Mouse (Mus musculus): ENCODE data around the gene Bivm. TPM values are rescaled to one million over a fixed set of nuclear protein-coding genes. Genes with fewer than 3 reads are reported as not detected.

The Bivm gene
- polyA plus RNA-seq (2015; fragmentation: Nextera tagmentation; extraction: Ambion mirVana): 16.3 and 18.2 TPM in 2 replicates

DNA sequence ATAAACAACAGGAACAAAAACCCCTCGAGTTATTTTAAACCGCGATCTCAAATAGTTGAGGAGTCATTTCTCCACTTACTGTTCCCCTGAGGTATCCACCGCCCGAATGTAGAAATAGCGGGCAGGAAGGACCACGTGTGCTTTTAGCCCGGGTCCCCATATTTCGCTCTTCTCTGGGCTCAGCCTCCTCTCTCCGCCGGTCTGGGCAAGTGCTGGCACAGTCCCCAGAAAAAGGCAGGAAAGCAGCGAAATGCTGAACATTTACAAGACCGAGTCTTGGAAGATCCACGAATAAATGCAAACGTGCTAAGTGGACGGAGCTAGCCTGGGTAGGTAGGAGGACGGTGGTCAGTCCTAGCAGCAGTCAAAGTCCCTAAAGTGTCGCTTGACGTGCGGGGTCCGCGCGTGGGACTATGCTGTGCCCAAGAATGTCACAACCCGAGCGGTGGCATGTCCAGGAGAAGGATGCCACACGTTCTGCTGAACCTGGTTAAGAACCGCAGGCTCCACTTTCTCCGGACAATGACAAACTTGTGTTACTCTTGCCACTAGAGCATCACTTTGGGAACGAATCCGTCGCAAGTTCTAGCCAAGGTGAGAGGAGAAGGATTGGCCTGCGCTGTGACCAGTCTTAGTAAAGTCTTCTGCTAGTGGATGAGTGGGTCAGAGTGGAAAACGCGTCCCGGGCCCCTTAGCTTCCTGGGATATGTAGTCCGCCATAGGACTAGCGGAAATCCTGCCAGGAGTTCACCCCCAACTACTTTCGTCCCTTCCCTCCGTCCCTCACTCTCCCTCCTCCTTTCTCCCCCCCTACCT lies at the start of gene Bivm, which contains the start of gene Kdelc1:
TSS of gene Bivm (plus strand) at position 719 of the 816 bp plus-strand sequence.
TSS of gene Kdelc1 (minus strand) at position 570 of the 816 bp plus-strand sequence.
- Histone ChIP-seq H3K36me3 (ENCODE audit: control insufficient read depth, insufficient read depth, low read length) (peaks cover 13% of the 10 kb centered on the region), H3K4me2 (ENCODE audit: low read depth, low read length) (peak within 1 kb of the TSS; percentile 70), H3K27ac (ENCODE audit: low read length) (peak within 1 kb of the TSS; percentile 99), H3K4me1 (replicated peaks; ENCODE audit: control insufficient read depth, insufficient read depth, low read length) (peaks cover 8% of the 10 kb centered on the region; the same call in 1 of the 2 replicates), H3K9me3 (ENCODE audit: control insufficient read depth, low read length) (no peaks in the 10 kb centered on the region), H3K27me3 (ENCODE audit: control insufficient read depth, insufficient read depth, low read depth, low read length) (no peaks in the 10 kb centered on the region), H3K9ac (ENCODE audit: low read length) (peak within 1 kb of the TSS; percentile 86), H3K4me3 (ENCODE audit: low read length) (peak within 1 kb of the TSS; percentile 86)
- WGBS: under 1% methylated on average over 39 of the region's 39 CpGs
- ATAC-seq (ENCODE audit: low read depth): peak; percentile 97

DNA sequence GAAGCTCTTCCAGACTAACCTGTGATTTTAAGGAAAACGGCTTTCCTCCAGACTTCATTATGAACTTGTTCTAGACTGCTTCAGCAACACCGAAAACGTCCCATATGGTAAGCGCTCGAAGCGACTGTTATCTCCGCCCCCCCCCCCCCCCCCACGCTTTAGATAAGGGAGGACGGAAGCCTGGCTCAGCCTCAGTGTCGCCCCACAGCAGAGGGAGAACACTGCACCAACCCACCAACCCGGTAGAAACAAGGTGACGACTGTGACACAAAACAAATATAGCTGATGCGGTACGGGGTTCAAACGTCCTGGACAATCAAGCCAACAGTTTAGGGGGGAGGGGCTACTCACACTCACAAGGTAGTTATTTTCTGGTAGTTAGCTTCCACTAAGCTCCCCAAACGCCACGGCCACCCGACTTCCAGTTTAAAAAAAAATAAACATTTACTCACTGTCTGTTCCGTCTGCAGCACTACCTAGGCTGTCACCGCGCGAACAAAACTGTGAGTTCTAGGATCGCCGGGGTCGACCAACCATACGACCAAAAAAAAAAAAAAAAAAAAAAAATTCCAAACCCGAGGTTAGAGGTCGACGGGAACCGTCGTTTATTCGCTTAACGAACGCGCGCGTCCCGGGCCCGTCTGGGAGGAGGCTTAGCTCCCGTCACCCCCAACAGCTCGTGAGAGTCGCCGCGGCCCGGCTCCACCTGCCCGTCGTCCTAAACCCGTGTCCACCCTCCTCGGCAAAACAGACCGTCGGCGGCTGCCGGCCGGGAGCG lies 17.1 kb upstream of the Bivm start:
- H3K9me3 ChIP-seq (ENCODE audit: control insufficient read depth, low read length): no peaks in the 10 kb centered on the region
- WGBS: under 1% methylated on average over 55 of the region's 55 CpGs
- peaks cover 4% of the 10 kb centered on the region for H3K4me1 ChIP-seq (replicated peaks; ENCODE audit: control insufficient read depth, insufficient read depth, low read length)
- H3K27me3 ChIP-seq (ENCODE audit: control insufficient read depth, insufficient read depth, low read depth, low read length): no peaks in the 10 kb centered on the region
- peak overlapping the region; percentile 95 for H3K4me3 ChIP-seq (ENCODE audit: low read length)
- peak overlapping the region; percentile 96 for H3K27ac ChIP-seq (ENCODE audit: low read length)
- peaks cover 4% of the 10 kb centered on the region; the same call in 1 of the 2 replicates for H3K36me3 ChIP-seq (ENCODE audit: control insufficient read depth, insufficient read depth, low read length)
- peak; percentile 78 for ATAC-seq (ENCODE audit: low read depth)
- H3K4me2 ChIP-seq (ENCODE audit: low read depth, low read length): peak overlapping the region; percentile 65
- H3K9ac ChIP-seq (ENCODE audit: low read length): peak overlapping the region; percentile 90

DNA sequence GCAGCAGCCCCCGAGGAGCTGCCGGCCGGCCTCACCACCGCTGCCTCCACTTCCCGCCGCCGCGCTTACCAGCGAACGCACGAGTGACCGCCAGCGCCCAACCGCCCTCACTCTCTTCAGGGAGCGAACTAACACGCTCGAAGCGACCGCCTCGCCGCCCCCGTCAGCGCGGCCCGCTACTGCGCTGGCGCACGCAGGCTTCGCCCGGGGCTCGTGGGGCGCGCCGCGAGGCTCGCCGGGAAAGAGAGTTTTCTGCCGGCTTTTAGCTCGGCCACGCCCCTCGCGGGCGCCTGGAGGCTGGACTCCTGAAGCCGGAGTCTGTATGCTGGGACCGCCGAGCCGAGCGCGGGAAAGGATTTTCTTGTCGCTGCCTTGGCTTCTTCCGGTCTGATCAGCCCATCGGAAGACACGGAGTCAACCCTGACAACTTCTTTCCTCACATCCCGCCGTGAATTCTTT lies 16.5 kb upstream of the Bivm start, which contains the start of gene Tex30:
TSS of gene Tex30 (minus strand) at position 183 of the 459 bp plus-strand sequence.
- WGBS: under 1% methylated on average over 55 of the region's 55 CpGs
- peak; percentile 98 for ATAC-seq (ENCODE audit: low read depth)
- no peaks in the 10 kb centered on the region for H3K9me3 ChIP-seq (ENCODE audit: control insufficient read depth, low read length)
- H3K27ac ChIP-seq (ENCODE audit: low read length): peak within 1 kb of the TSS; percentile 96
- H3K36me3 ChIP-seq (ENCODE audit: control insufficient read depth, insufficient read depth, low read length): peaks cover 2% of the 10 kb centered on the region; the same call in 1 of the 2 replicates
- H3K9ac ChIP-seq (ENCODE audit: low read length): peak within 1 kb of the TSS; percentile 90
- H3K4me1 ChIP-seq (replicated peaks; ENCODE audit: control insufficient read depth, insufficient read depth, low read length): peaks cover 4% of the 10 kb centered on the region
- H3K27me3 ChIP-seq (ENCODE audit: control insufficient read depth, insufficient read depth, low read depth, low read length): no peaks in the 10 kb centered on the region
- peak within 1 kb of the TSS; percentile 71 for H3K4me2 ChIP-seq (ENCODE audit: low read depth, low read length)
- H3K4me3 ChIP-seq (ENCODE audit: low read length): peak within 1 kb of the TSS; percentile 95

DNA sequence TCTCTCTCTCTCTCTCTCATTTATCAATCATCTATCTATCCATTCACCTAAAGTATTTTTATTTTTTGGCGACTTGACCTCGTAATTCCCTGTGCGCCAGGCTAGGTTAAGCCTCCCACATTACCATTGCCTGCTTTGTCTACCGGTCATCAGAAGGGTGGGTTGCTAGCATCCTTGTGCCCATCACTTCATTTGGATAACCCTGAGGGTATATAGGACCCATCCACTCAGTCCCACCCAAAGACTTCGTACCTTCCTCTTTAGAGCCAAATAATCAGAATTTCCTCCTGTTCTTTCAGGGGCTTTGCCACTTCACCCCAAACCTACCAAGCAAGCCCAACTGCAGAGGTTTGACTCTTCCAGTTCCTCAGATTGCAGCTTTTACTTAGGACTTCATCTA lies 15.8 kb upstream of the Bivm start:
- Histone ChIP-seq H3K27me3 (ENCODE audit: control insufficient read depth, insufficient read depth, low read depth, low read length) (no peaks in the 10 kb centered on the region), H3K4me2 (ENCODE audit: low read depth, low read length) (peak overlapping the region; percentile 71), H3K36me3 (ENCODE audit: control insufficient read depth, insufficient read depth, low read length) (peaks cover 6% of the 10 kb centered on the region), H3K4me1 (replicated peaks; ENCODE audit: control insufficient read depth, insufficient read depth, low read length) (peaks cover 4% of the 10 kb centered on the region), H3K9me3 (ENCODE audit: control insufficient read depth, low read length) (no peaks in the 10 kb centered on the region), H3K9ac (ENCODE audit: low read length) (peak overlapping the region; percentile 17; the same call in 1 of the 2 replicates), H3K4me3 (ENCODE audit: low read length) (peak overlapping the region; percentile 95), H3K27ac (ENCODE audit: low read length) (no peak overlapping the region)
- WGBS: 12% methylated on average over 5 of the region's 5 CpGs
- no peak for ATAC-seq (ENCODE audit: low read depth)

DNA sequence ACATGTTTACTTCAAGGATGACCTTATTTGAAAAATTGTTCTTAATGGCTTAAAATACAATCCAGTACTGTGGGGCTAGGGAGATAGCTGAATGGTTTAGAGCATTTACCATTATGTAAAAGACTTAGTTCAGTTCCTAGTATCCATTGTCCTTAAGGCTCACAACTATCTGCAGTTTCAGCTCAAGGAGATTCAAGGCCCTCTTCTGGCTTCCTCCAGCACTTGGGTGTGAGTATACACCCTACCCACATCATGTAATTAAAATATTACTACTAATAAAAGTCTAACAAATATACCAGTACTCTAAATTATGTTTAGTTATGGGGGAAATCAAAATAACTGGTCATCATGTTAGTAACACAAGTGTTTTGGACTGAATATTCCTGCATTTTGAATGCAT lies 1.2 kb upstream of the Bivm start:
- Histone ChIP-seq H3K4me1 (replicated peaks; ENCODE audit: control insufficient read depth, insufficient read depth, low read length) (peaks cover 8% of the 10 kb centered on the region; the same call in 1 of the 2 replicates), H3K9me3 (ENCODE audit: control insufficient read depth, low read length) (no peaks in the 10 kb centered on the region), H3K4me2 (ENCODE audit: low read depth, low read length) (peak overlapping the region; percentile 48), H3K27me3 (ENCODE audit: control insufficient read depth, insufficient read depth, low read depth, low read length) (no peaks in the 10 kb centered on the region), H3K27ac (ENCODE audit: low read length) (no peak overlapping the region), H3K4me3 (ENCODE audit: low read length) (no peak overlapping the region), H3K9ac (ENCODE audit: low read length) (no peak overlapping the region; the same call in 1 of the 2 replicates), H3K36me3 (ENCODE audit: control insufficient read depth, insufficient read depth, low read length) (peaks cover 20% of the 10 kb centered on the region)
- no peak for ATAC-seq (ENCODE audit: low read depth)

DNA sequence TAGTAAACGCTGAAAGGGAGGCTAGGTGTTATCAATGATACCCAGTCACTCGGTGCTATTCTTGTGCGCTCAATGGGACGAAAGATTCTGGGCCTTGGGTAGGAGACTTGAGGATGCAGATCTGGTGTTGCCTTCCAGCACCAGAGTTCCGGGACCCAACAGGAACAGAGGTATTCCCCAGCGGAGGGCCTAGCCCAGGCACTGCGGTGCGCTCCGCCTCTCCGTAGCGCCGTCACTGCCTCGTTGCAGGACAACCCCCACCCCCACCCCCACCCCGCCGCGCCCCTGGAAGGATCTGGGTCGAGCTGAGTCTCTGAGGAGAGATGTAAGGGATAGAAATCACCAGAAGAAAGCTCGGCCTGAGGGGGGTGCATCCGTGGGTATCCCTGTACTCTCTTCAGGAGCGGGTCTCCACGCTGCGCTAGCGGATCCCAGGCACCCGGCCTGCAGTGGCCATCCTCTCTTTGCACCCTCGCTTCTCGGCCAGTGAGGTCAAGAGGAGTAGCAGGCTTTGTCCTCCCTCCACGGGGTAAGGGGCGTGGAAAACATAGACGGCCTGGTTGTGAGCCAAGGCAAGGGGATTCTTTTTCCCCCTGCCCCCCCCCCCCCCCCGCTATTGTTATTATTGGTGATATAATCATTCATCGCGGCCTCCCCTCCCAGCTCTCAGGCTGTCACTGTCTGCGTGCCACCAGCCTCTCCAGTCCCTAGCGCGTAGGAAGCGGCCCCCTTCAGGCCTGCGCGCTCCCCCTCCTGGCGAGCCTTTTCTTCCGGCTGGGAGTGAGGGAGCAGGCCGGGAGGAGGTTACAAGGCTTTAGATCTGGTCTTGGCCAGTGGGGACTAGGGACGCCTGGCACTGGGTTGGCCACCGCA lies 680 bp downstream of the Bivm start:
- Histone ChIP-seq H3K4me3 (ENCODE audit: low read length) (peak overlapping the region; percentile 86), H3K36me3 (ENCODE audit: control insufficient read depth, insufficient read depth, low read length) (peaks cover 7% of the 10 kb centered on the region), H3K9me3 (ENCODE audit: control insufficient read depth, low read length) (no peaks in the 10 kb centered on the region), H3K4me2 (ENCODE audit: low read depth, low read length) (peak overlapping the region; percentile 70), H3K27me3 (ENCODE audit: control insufficient read depth, insufficient read depth, low read depth, low read length) (no peaks in the 10 kb centered on the region), H3K9ac (ENCODE audit: low read length) (peak overlapping the region; percentile 86), H3K27ac (ENCODE audit: low read length) (peak overlapping the region; percentile 99), H3K4me1 (replicated peaks; ENCODE audit: control insufficient read depth, insufficient read depth, low read length) (peaks cover 8% of the 10 kb centered on the region; the same call in 1 of the 2 replicates)
- ATAC-seq (ENCODE audit: low read depth): peak; percentile 92
- WGBS: under 1% methylated on average over 42 of the region's 43 CpGs

DNA sequence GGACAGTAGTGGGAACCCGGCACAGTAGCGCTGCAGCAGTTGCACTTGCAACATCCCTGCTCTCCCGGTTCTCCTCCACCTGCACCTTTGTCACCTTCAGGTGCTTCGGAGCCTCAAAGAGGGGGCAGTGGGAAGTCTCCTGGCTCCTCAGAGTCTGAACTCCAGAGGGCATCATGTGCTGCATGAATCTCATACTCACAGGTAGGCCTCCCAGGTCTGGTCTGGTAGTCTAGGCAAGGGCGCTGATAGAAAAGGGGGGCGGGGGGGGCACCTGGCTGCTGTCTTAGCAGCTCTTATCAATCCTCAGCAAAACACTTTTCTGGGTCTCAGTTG lies 1.3 kb downstream of the Bivm start:
- peak overlapping the region; percentile 70 for H3K4me2 ChIP-seq (ENCODE audit: low read depth, low read length)
- under 1% methylated on average over 6 of the region's 6 CpGs for WGBS
- ATAC-seq (ENCODE audit: low read depth): peak; percentile 6

DNA sequence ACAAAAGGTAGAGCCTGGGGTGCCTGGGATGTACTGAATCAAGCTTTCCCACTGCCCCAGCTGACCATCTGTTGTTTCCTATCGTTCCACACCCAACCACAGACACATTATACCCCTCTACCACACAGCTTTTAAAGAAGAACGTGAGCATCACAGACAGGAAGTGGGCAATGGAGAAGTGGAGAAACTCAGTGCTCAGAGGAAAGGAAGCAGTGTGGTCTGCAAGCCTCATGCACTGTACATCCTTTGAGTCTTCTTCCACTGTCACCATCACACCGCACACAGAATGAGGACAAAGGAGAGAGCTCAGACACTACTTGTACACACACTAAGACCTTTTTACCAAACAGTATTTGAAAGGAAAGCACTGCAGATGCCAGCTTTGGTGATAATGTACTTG lies 3.5 kb downstream of the Bivm start:
- Histone ChIP-seq H3K4me1 (replicated peaks; ENCODE audit: control insufficient read depth, insufficient read depth, low read length) (peaks cover 8% of the 10 kb centered on the region; the same call in 1 of the 2 replicates), H3K4me3 (ENCODE audit: low read length) (no peak overlapping the region), H3K4me2 (ENCODE audit: low read depth, low read length) (no peak overlapping the region), H3K36me3 (ENCODE audit: control insufficient read depth, insufficient read depth, low read length) (0 out of 2 replicates have a peak, but pooled peaks cover 2% of the 10 kb centered on the region), H3K9me3 (ENCODE audit: control insufficient read depth, low read length) (no peaks in the 10 kb centered on the region), H3K27ac (ENCODE audit: low read length) (no peak overlapping the region), H3K9ac (ENCODE audit: low read length) (no peak overlapping the region), H3K27me3 (ENCODE audit: control insufficient read depth, insufficient read depth, low read depth, low read length) (no peaks in the 10 kb centered on the region)
- WGBS: 78% methylated on average over 3 of the region's 3 CpGs
- ATAC-seq (ENCODE audit: low read depth): no peak

More for the DNA sequence above, 1.3 kb downstream of the Bivm start:
- H3K27me3 ChIP-seq (ENCODE audit: control insufficient read depth, insufficient read depth, low read depth, low read length): no peaks in the 10 kb centered on the region
- H3K27ac ChIP-seq (ENCODE audit: low read length): peak overlapping the region; percentile 99
- H3K4me1 ChIP-seq (replicated peaks; ENCODE audit: control insufficient read depth, insufficient read depth, low read length): peaks cover 8% of the 10 kb centered on the region; the same call in 1 of the 2 replicates
- peak overlapping the region; percentile 86 for H3K4me3 ChIP-seq (ENCODE audit: low read length)
- no peaks in the 10 kb centered on the region for H3K9me3 ChIP-seq (ENCODE audit: control insufficient read depth, low read length)
- H3K9ac ChIP-seq (ENCODE audit: low read length): peak overlapping the region; percentile 86
- H3K36me3 ChIP-seq (ENCODE audit: control insufficient read depth, insufficient read depth, low read length): peaks cover 2% of the 10 kb centered on the region; the same call in 1 of the 2 replicates
